Mouse (Mus musculus): ENCODE data around the gene Pde1b. TPM values are rescaled to one million over a fixed set of nuclear protein-coding genes. Genes with fewer than 3 reads are reported as not detected.

Pde1b gene
- polyA plus RNA-seq, 1 experiment, result 21.7 TPM

GRCm38 (mm10) chr15:103547983-103548382 is 45.1 kb downstream of the Pde1b start:
- Histone ChIP-seq H3K9me3 (replicated peaks; ENCODE audit: control insufficient read depth, insufficient read depth, low read length, poor library complexity, severe bottlenecking) (peaks cover 3% of the 10 kb centered on the region; the same call in 1 of the 2 replicates), H3K4me1 (ENCODE audit: control insufficient read depth, insufficient read depth, low read length) (no peaks in the 10 kb centered on the region), H3K27me3 (ENCODE audit: control insufficient read depth, insufficient read depth, low read length, poor library complexity, severe bottlenecking) (no peaks in the 10 kb centered on the region; the same call in 1 of the 2 replicates), H3K27ac (ENCODE audit: insufficient read depth, low read length) (no peak overlapping the region), H3K9ac (ENCODE audit: low read depth, poor library complexity, severe bottlenecking) (no peak overlapping the region), H3K36me3 (ENCODE audit: control insufficient read depth, insufficient read depth, low read length, poor library complexity, severe bottlenecking) (no peaks in the 10 kb centered on the region), H3K4me3 (ENCODE audit: low read depth, low read length) (no peak overlapping the region)
- TF ChIP-seq CTCF (IDR thresholded peaks at IDR 0.05; ENCODE audit: low read depth, low read length), result no peak
- no peak for TF ChIP-seq POLR2A (IDR thresholded peaks at IDR 0.05; ENCODE audit: insufficient read depth, low read length)
- no peak for TF ChIP-seq EP300 (IDR thresholded peaks at IDR 0.05; ENCODE audit: insufficient read depth, low read depth, low read length)

GRCm38 (mm10) chr15:103549475-103549874 is 46.6 kb downstream of the Pde1b start:
- Histone ChIP-seq H3K4me1 (ENCODE audit: control insufficient read depth, insufficient read depth, low read length) (no peaks in the 10 kb centered on the region), H3K27me3 (ENCODE audit: control insufficient read depth, insufficient read depth, low read length, poor library complexity, severe bottlenecking) (no peaks in the 10 kb centered on the region; the same call in 1 of the 2 replicates), H3K27ac (ENCODE audit: insufficient read depth, low read length) (no peak overlapping the region), H3K36me3 (ENCODE audit: control insufficient read depth, insufficient read depth, low read length, poor library complexity, severe bottlenecking) (no peaks in the 10 kb centered on the region; the same call in 1 of the 2 replicates), H3K4me3 (ENCODE audit: low read depth, low read length) (no peak overlapping the region), H3K9ac (ENCODE audit: low read depth, poor library complexity, severe bottlenecking) (no peak overlapping the region), H3K9me3 (replicated peaks; ENCODE audit: control insufficient read depth, insufficient read depth, low read length, poor library complexity, severe bottlenecking) (peaks cover 7% of the 10 kb centered on the region)
- no peak for TF ChIP-seq POLR2A (IDR thresholded peaks at IDR 0.05; ENCODE audit: insufficient read depth, low read length)

GRCm38 (mm10) chr15:103551053-103551452 is 48.2 kb downstream of the Pde1b start:
- peaks cover 7% of the 10 kb centered on the region for H3K9me3 ChIP-seq (replicated peaks; ENCODE audit: control insufficient read depth, insufficient read depth, low read length, poor library complexity, severe bottlenecking)
- H3K27me3 ChIP-seq (ENCODE audit: control insufficient read depth, insufficient read depth, low read length, poor library complexity, severe bottlenecking), result no peaks in the 10 kb centered on the region; the same call in 1 of the 2 replicates
- H3K9ac ChIP-seq (ENCODE audit: low read depth, poor library complexity, severe bottlenecking), result no peak overlapping the region
- H3K27ac ChIP-seq (ENCODE audit: insufficient read depth, low read length), result no peak overlapping the region
- no peaks in the 10 kb centered on the region for H3K4me1 ChIP-seq (ENCODE audit: control insufficient read depth, insufficient read depth, low read length)
- TF ChIP-seq CTCF (IDR thresholded peaks at IDR 0.05; ENCODE audit: low read depth, low read length) (no peak), POLR2A (IDR thresholded peaks at IDR 0.05; ENCODE audit: insufficient read depth, low read length) (no peak), EP300 (IDR thresholded peaks at IDR 0.05; ENCODE audit: insufficient read depth, low read depth, low read length) (no peak)
- no peak overlapping the region for H3K4me3 ChIP-seq (ENCODE audit: low read depth, low read length)
- H3K36me3 ChIP-seq (ENCODE audit: control insufficient read depth, insufficient read depth, low read length, poor library complexity, severe bottlenecking), result no peaks in the 10 kb centered on the region; the same call in 1 of the 2 replicates

- H3K36me3 ChIP-seq (ENCODE audit: control insufficient read depth, insufficient read depth, low read length, poor library complexity, severe bottlenecking), result no peaks in the 10 kb centered on the region; the same call in 1 of the 2 replicates
- peaks cover 7% of the 10 kb centered on the region for H3K9me3 ChIP-seq (replicated peaks; ENCODE audit: control insufficient read depth, insufficient read depth, low read length, poor library complexity, severe bottlenecking)
- no peak overlapping the region for H3K4me3 ChIP-seq (ENCODE audit: low read depth, low read length)
- H3K27ac ChIP-seq (ENCODE audit: insufficient read depth, low read length), result no peak overlapping the region
- H3K9ac ChIP-seq (ENCODE audit: low read depth, poor library complexity, severe bottlenecking), result no peak overlapping the region
- peak; percentile 4 for TF ChIP-seq CTCF (IDR thresholded peaks at IDR 0.05; ENCODE audit: low read depth, low read length)
- no peak for TF ChIP-seq POLR2A (IDR thresholded peaks at IDR 0.05; ENCODE audit: insufficient read depth, low read length)
- no peak for TF ChIP-seq EP300 (IDR thresholded peaks at IDR 0.05; ENCODE audit: insufficient read depth, low read depth, low read length)
- H3K27me3 ChIP-seq (ENCODE audit: control insufficient read depth, insufficient read depth, low read length, poor library complexity, severe bottlenecking), result no peaks in the 10 kb centered on the region; the same call in 1 of the 2 replicates
- no peaks in the 10 kb centered on the region for H3K4me1 ChIP-seq (ENCODE audit: control insufficient read depth, insufficient read depth, low read length)
These were observed 49.4 kb downstream of the Pde1b start for GRCm38 (mm10) chr15:103552096-103552690.

- TF ChIP-seq EP300 (IDR thresholded peaks at IDR 0.05; ENCODE audit: insufficient read depth, low read depth, low read length) (no peak), POLR2A (IDR thresholded peaks at IDR 0.05; ENCODE audit: insufficient read depth, low read length) (no peak)
- no peaks in the 10 kb centered on the region for H3K36me3 ChIP-seq (ENCODE audit: control insufficient read depth, insufficient read depth, low read length, poor library complexity, severe bottlenecking)
- no peaks in the 10 kb centered on the region for H3K9me3 ChIP-seq (replicated peaks; ENCODE audit: control insufficient read depth, insufficient read depth, low read length, poor library complexity, severe bottlenecking)
- peaks cover 2% of the 10 kb centered on the region; the same call in 1 of the 2 replicates for H3K27me3 ChIP-seq (ENCODE audit: control insufficient read depth, insufficient read depth, low read length, poor library complexity, severe bottlenecking)
- H3K4me3 ChIP-seq (ENCODE audit: low read depth, low read length), result no peak within 1 kb of the TSS
- H3K27ac ChIP-seq (ENCODE audit: insufficient read depth, low read length), result no peak within 1 kb of the TSS
- no peaks in the 10 kb centered on the region for H3K4me1 ChIP-seq (ENCODE audit: control insufficient read depth, insufficient read depth, low read length)
- H3K9ac ChIP-seq (ENCODE audit: low read depth, poor library complexity, severe bottlenecking), result no peak within 1 kb of the TSS
These were observed 62.1 kb downstream of the Pde1b start, which contains the start of gene Glycam1 for GRCm38 (mm10) chr15:103564981-103565380. TSS of gene Glycam1 (minus strand) at chr15:103565081.

Other genes with a start within 250 kb of the Pde1b start
- not detected in 2 replicates for gene Nfe2, start 244.6 kb upstream of the Pde1b start, polyA plus RNA-seq (2011; ENCODE audit: insufficient read depth, insufficient read length, low read depth, missing spikeins)
- gene Copz1, start 230.3 kb upstream of the Pde1b start, polyA plus RNA-seq (2011; ENCODE audit: insufficient read depth, insufficient read length, low read depth, missing spikeins), result 140 and 145 TPM in 2 replicates
- not detected in 2 replicates for gene Gpr84, start 192.4 kb upstream of the Pde1b start, polyA plus RNA-seq (2011; ENCODE audit: insufficient read depth, insufficient read length, low read depth, missing spikeins)
- gene Zfp385a, start 162.9 kb upstream of the Pde1b start, polyA plus RNA-seq (2011; ENCODE audit: insufficient read depth, insufficient read length, low read depth, missing spikeins), result 26.8 and 29.6 TPM in 2 replicates
- 35.6 and 39.5 TPM in 2 replicates for gene Itga5, start 136.3 kb upstream of the Pde1b start, polyA plus RNA-seq (2011; ENCODE audit: insufficient read depth, insufficient read length, low read depth, missing spikeins)
- 0.88 TPM in 1 of 2 replicates, not detected in the other for gene Gtsf1, start 72.6 kb upstream of the Pde1b start, polyA plus RNA-seq (2011; ENCODE audit: insufficient read depth, insufficient read length, low read depth, missing spikeins)
- not detected in 2 replicates for gene Gtsf2, start 54.6 kb upstream of the Pde1b start, polyA plus RNA-seq (2011; ENCODE audit: insufficient read depth, insufficient read length, low read depth, missing spikeins)
- gene Nckap1l, start 49.2 kb upstream of the Pde1b start, polyA plus RNA-seq (2011; ENCODE audit: insufficient read depth, insufficient read length, low read depth, missing spikeins), result 0.33 and 0.49 TPM in 2 replicates
- 19.9 and 24.6 TPM in 2 replicates for gene Ppp1r1a, start 35.0 kb downstream of the Pde1b start, polyA plus RNA-seq (2011; ENCODE audit: insufficient read depth, insufficient read length, low read depth, missing spikeins)
- gene Glycam1, start 62.0 kb downstream of the Pde1b start, polyA plus RNA-seq (2011; ENCODE audit: insufficient read depth, insufficient read length, low read depth, missing spikeins), result not detected in 2 replicates